Mouse (Mus musculus) heart, adult 2 months (tissue): Measurements from ENCODE around the gene E130311K13Rik. TPM values are rescaled to one million over a fixed set of nuclear protein-coding genes. Genes with fewer than 3 reads are reported as not detected.
A peak's percentile ranks its signal among the peaks of the same experiment; 100 is the strongest.

Source experiments
- DNase-seq, 2 experiments: peaks; one replicate each; pipeline ENCODE4 v3.0.0; 2021
- H3K27ac ChIP-seq: fragments of 200-600 bp; 2 replicates; pipeline ENCODE4 v1.8.1; 2022
- H3K27me3 ChIP-seq: fragments of 200-500 bp; 2 replicates; pipeline ENCODE4 v1.6.1; 2012; ENCODE audit warnings: mild to moderate bottlenecking, low read length, inconsistent platforms, mixed read lengths; ENCODE audit not compliant: control insufficient read depth, insufficient read depth
- H3K36me3 ChIP-seq: fragments of 200-500 bp; 2 replicates; pipeline ENCODE4 v1.6.1; 2012; ENCODE audit warnings: low read length, inconsistent platforms; ENCODE audit not compliant: control insufficient read depth, insufficient read depth
- H3K4me1 ChIP-seq: fragments of 200-500 bp; 2 replicates; pipeline ENCODE4 v1.6.1; 2011; ENCODE audit warnings: low read length; ENCODE audit not compliant: control insufficient read depth, insufficient read depth
- H3K4me3 ChIP-seq: fragments of 200-600 bp; 2 replicates; pipeline ENCODE4 v1.8.1; 2022
- H3K79me2 ChIP-seq: fragments of 200-500 bp; replicated peaks from 2 replicates; pipeline ENCODE4 v1.6.1; 2012; ENCODE audit warnings: mild to moderate bottlenecking, inconsistent platforms, low read length, moderate library complexity, mixed read lengths; ENCODE audit not compliant: control insufficient read depth, insufficient read depth
- H3K9ac ChIP-seq: fragments of 200-500 bp; 2 replicates; pipeline ENCODE4 v1.6.1; 2012; ENCODE audit warnings: low read depth, mild to moderate bottlenecking, control low read depth, inconsistent platforms, low read length, mixed read lengths
- CTCF ChIP-seq: fragments of 200-600 bp; IDR thresholded peaks from 2 replicates; pipeline ENCODE4 v1.8.1; 2022; ENCODE audit warnings: antibody characterized with exemption, mild to moderate bottlenecking, moderate library complexity
- EP300 ChIP-seq: fragments of 200-500 bp; IDR thresholded peaks from 2 replicates; pipeline ENCODE4 v1.6.1; 2011; ENCODE audit warnings: low read depth, low read length, control low read depth; ENCODE audit not compliant: insufficient read depth
- POLR2A ChIP-seq: fragments of 200-500 bp; IDR thresholded peaks from 2 replicates; pipeline ENCODE4 v1.6.1; 2011; ENCODE audit warnings: mild to moderate bottlenecking, low read depth, low read length, control low read depth; ENCODE audit not compliant: insufficient read depth
- WGBS: fragments of 180-500 bp; shearing (Covaris S2); methylation state at CpG from one replicate; pipeline ENCODE4 v1.1.7; 2018; 5-methylcytosine and 5-hydroxymethylcytosine counted together
- intact Hi-C: fragments of 180-260 bp; cut with DNase I; formaldehyde crosslinking; loops from one replicate; pipeline ENCODE4 v1.15.1; 2025
- polyA plus RNA-seq: library from polyadenylated mRNA; depleted of rRNA; stranded (reverse); fragments of >200 nt; gene quantifications from 2 replicates; pipeline ENCODE4 v1.2.3, GENCODE M21; 2012
- total RNA-seq, 2 experiments: library from RNA; stranded (reverse); gene quantifications; 2 replicates each; pipeline ENCODE4 v1.2.3; 2021

The E130311K13Rik gene
- total and polyA plus RNA-seq, 3 experiments, result 3.3 to 11.8 (median 10.9) TPM

- H3K36me3 ChIP-seq, result peaks cover 2% of the 10 kb centered on the region
- H3K27ac ChIP-seq, result no peak overlapping the region
- no peaks in the 10 kb centered on the region for H3K4me1 ChIP-seq
- no peak for DNase-seq
- 72% methylated on average over 3 of the region's 3 CpGs for WGBS
- peak; percentile 70 for TF ChIP-seq CTCF
- TF ChIP-seq EP300, result no peak
- no peak overlapping the region for H3K9ac ChIP-seq
- intact Hi-C loops, result no loop called here
- no peaks in the 10 kb centered on the region for H3K79me2 ChIP-seq
- H3K4me3 ChIP-seq, result no peak overlapping the region
- no peaks in the 10 kb centered on the region for H3K27me3 ChIP-seq
These were observed 9.6 kb downstream of the E130311K13Rik start for GRCm38 (mm10) chr3:63919634-63920033.

GRCm38 (mm10) chr3:63910301-63910700, 19.0 kb downstream of the E130311K13Rik start:
- H3K4me3 ChIP-seq, result no peak overlapping the region
- H3K79me2 ChIP-seq, result no peaks in the 10 kb centered on the region
- H3K36me3 ChIP-seq, result peaks cover 2% of the 10 kb centered on the region
- intact Hi-C loops, result no loop called here
- no peak overlapping the region for H3K27ac ChIP-seq
- H3K27me3 ChIP-seq, result peaks cover under 1% of the 10 kb centered on the region; the same call in 1 of the 2 replicates
- no peak overlapping the region for H3K9ac ChIP-seq
- no peaks in the 10 kb centered on the region for H3K4me1 ChIP-seq
- WGBS, result 69% methylated on average over 4 of the region's 4 CpGs
- no peak for TF ChIP-seq CTCF
- TF ChIP-seq EP300, result no peak
- TF ChIP-seq POLR2A, result no peak
- DNase-seq, result no peak

GRCm38 (mm10) chr3:63905241-63905640, 24.0 kb downstream of the E130311K13Rik start:
- intact Hi-C loops, result no loop called here
- H3K27me3 ChIP-seq, result peaks cover 3% of the 10 kb centered on the region; the same call in 1 of the 2 replicates
- no peak for DNase-seq
- no peaks in the 10 kb centered on the region for H3K4me1 ChIP-seq
- H3K9ac ChIP-seq, result no peak overlapping the region
- H3K4me3 ChIP-seq, result no peak overlapping the region
- no peaks in the 10 kb centered on the region for H3K79me2 ChIP-seq
- H3K36me3 ChIP-seq, result no peaks in the 10 kb centered on the region
- no peak for TF ChIP-seq CTCF
- TF ChIP-seq EP300, result no peak
- TF ChIP-seq POLR2A, result no peak
- no peak overlapping the region for H3K27ac ChIP-seq
- WGBS, result 3% methylated on average over 18 of the region's 18 CpGs

- intact Hi-C loops, result no loop called here
- Histone ChIP-seq H3K27me3 (peaks cover 3% of the 10 kb centered on the region; the same call in 1 of the 2 replicates), H3K27ac (no peak overlapping the region), H3K4me3 (no peak overlapping the region), H3K36me3 (no peaks in the 10 kb centered on the region), H3K4me1 (no peaks in the 10 kb centered on the region), H3K9ac (no peak overlapping the region), H3K79me2 (no peaks in the 10 kb centered on the region)
- WGBS, result 91% methylated on average over 2 of the region's 2 CpGs
- TF ChIP-seq POLR2A, result no peak
- no peak for TF ChIP-seq EP300
- TF ChIP-seq CTCF, result no peak
- no peak for DNase-seq
These were observed 25.1 kb downstream of the E130311K13Rik start for GRCm38 (mm10) chr3:63904157-63904556.

DNA sequence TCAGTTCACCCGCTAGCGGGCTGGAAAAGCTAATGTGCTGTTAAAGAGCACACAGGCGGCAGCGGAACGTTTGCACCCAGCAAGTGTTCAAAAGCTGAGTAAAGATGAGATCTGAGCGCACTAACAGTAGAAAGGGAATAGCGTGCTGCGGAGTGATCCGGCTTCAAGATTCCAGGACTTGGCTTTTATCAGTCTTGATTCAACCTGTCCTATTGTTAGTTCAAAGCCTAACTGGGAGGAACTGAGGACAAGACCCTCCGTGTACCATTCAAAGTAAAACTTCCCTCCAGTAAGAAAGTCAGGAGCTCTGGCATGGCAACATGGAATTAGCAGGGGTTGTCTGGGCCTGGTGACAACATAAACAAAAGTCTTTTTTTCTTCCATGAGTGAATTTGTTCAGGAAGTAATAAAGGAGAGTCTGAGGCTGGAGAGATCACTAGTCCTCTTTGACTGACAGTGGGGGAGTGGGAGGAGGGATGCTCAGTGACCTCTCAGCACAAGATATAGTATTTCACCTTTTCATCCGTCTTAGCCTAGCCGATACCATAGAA, 29.2 kb downstream of the E130311K13Rik start:
- no peak for DNase-seq
- H3K27ac ChIP-seq, result no peak overlapping the region
- H3K9ac ChIP-seq, result no peak overlapping the region
- intact Hi-C loops, result no loop called here
- H3K27me3 ChIP-seq, result no peaks in the 10 kb centered on the region
- 11% methylated on average over 12 of the region's 12 CpGs for WGBS
- no peaks in the 10 kb centered on the region for H3K4me1 ChIP-seq
- no peak for TF ChIP-seq EP300
- no peak for TF ChIP-seq POLR2A
- no peak for TF ChIP-seq CTCF
- H3K79me2 ChIP-seq, result no peaks in the 10 kb centered on the region
- peak overlapping the region; percentile 33; the same call in 1 of the 2 replicates for H3K4me3 ChIP-seq
- no peaks in the 10 kb centered on the region for H3K36me3 ChIP-seq

GRCm38 (mm10) chr3:63899309-63899695, 30.0 kb downstream of the E130311K13Rik start, which contains the start of gene Plch1:
Gene Plch1, minus strand, starts transcription at chr3:63899472.
- Histone ChIP-seq H3K27me3 (no peaks in the 10 kb centered on the region), H3K36me3 (no peaks in the 10 kb centered on the region), H3K27ac (no peak within 1 kb of the TSS), H3K9ac (no peak within 1 kb of the TSS), H3K4me3 (peak within 1 kb of the TSS; percentile 46), H3K79me2 (no peaks in the 10 kb centered on the region), H3K4me1 (no peaks in the 10 kb centered on the region)
- under 1% methylated on average over 12 of the region's 12 CpGs for WGBS
- intact Hi-C loops, result no loop called here
- peak; percentile 6 to 27 for DNase-seq
- TF ChIP-seq POLR2A, result no peak
